8 mouse cellular contexts compared by ENCODE assay signal in genomic region chr2:145901861-145902260, GRCm38 (mm10). TPM values are rescaled to one million over a fixed set of nuclear protein-coding genes. Genes with fewer than 3 reads are reported as not detected.
A peak's percentile ranks its signal among the peaks of the same experiment; 100 is the strongest.
DNase-seq lines count a peak whose midpoint lies in the region; ATAC-seq and TF ChIP-seq lines count a peak whose summit lies in the region.

TSS of gene Naa20 (plus strand) at chr2:145902099.

- no peak for TF ChIP-seq CTCF in liver, embryonic 14.5 days (IDR thresholded peaks at IDR 0.05; ENCODE audit: low read depth)

- H3K36me3 ChIP-seq in ES-E14 (ENCODE audit: control insufficient read depth, insufficient read depth, low read length, poor library complexity, severe bottlenecking), result peaks cover 3% of the 10 kb centered on the region
- no peaks in the 10 kb centered on the region for H3K36me3 ChIP-seq in forebrain, embryonic 16.5 days (ENCODE audit: control insufficient read depth, insufficient read depth)
- H3K36me3 ChIP-seq in hindbrain, embryonic 12.5 days, result 0 out of 2 replicates have a peak, but pooled peaks cover under 1% of the 10 kb centered on the region
- H3K36me3 ChIP-seq in liver, embryonic 14.5 days (replicated peaks; ENCODE audit: control insufficient read depth, insufficient read depth, low read depth), result no peaks in the 10 kb centered on the region

- H3K9ac ChIP-seq in ES-E14 (ENCODE audit: insufficient read depth, low read depth, low read length, poor library complexity, severe bottlenecking), result no peak within 1 kb of the TSS
- H3K9ac ChIP-seq in forebrain, embryonic 16.5 days (replicated peaks; ENCODE audit: low read depth, low read length), result 0 out of 2 replicates have a peak within 1 kb of the TSS, but pooled peaks have one; percentile 29
- no peak within 1 kb of the TSS for H3K9ac ChIP-seq in hindbrain, embryonic 12.5 days
- H3K9ac ChIP-seq in liver, embryonic 14.5 days (replicated peaks), result peak within 1 kb of the TSS; percentile 92

- H3K27me3 ChIP-seq in forebrain, embryonic 16.5 days (replicated peaks; ENCODE audit: control insufficient read depth, insufficient read depth, low read length), result no peaks in the 10 kb centered on the region
- no peaks in the 10 kb centered on the region for H3K27me3 ChIP-seq in hindbrain, embryonic 12.5 days
- no peaks in the 10 kb centered on the region for H3K27me3 ChIP-seq in liver, embryonic 14.5 days (ENCODE audit: control insufficient read depth, insufficient read depth, low read length)

- peak within 1 kb of the TSS; percentile 51 for H3K4me2 ChIP-seq in forebrain, embryonic 16.5 days (ENCODE audit: low read length)
- peak within 1 kb of the TSS; percentile 63 for H3K4me2 ChIP-seq in hindbrain, embryonic 12.5 days (replicated peaks)
- H3K4me2 ChIP-seq in liver, embryonic 14.5 days (ENCODE audit: low read depth), result peak within 1 kb of the TSS; percentile 84

- no peaks in the 10 kb centered on the region for H3K9me3 ChIP-seq in ES-E14 (ENCODE audit: control insufficient read depth, insufficient read depth, low read depth, low read length)
- no peaks in the 10 kb centered on the region for H3K9me3 ChIP-seq in forebrain, embryonic 16.5 days (ENCODE audit: control insufficient read depth, low read length)
- H3K9me3 ChIP-seq in hindbrain, embryonic 12.5 days (replicated peaks), result no peaks in the 10 kb centered on the region
- H3K9me3 ChIP-seq in liver, embryonic 14.5 days (ENCODE audit: control insufficient read depth, low read length), result no peaks in the 10 kb centered on the region

- peak; percentile 56 for DNase-seq in cerebellum, adult 11-12 months
- no peak for DNase-seq in cerebellum, postnatal 25 days
- DNase-seq in ES-E14 (ENCODE audit: low read depth, low spot score), result no peak
- DNase-seq in liver, embryonic 14.5 days (ENCODE audit: low read depth in 3 of 3, low spot score in 3 of 3), result no peak
- DNase-seq in embryo, embryonic 10.5 days (ENCODE audit: low spot score), result no peak
- no peak for DNase-seq in kidney, adult 11 months

- no peak within 1 kb of the TSS; the same call in 1 of the 2 replicates for H3K27ac ChIP-seq in ES-E14 (ENCODE audit: insufficient read depth, low read depth, low read length, poor library complexity, severe bottlenecking)
- no peak within 1 kb of the TSS for H3K27ac ChIP-seq in forebrain, embryonic 16.5 days (ENCODE audit: low read length)
- no peak within 1 kb of the TSS for H3K27ac ChIP-seq in hindbrain, embryonic 12.5 days
- no peak within 1 kb of the TSS for H3K27ac ChIP-seq in liver, embryonic 14.5 days

- in situ Hi-C loops in ES-E14 (cut with MboI; ENCODE audit: low sequenced_read_pairs in 2 of 2, unreplicated experiment in 2 of 2), result no loop called here

- H3K4me3 ChIP-seq in ES-E14 (ENCODE audit: insufficient read depth in 1 of 2, low read depth in 1 of 2, low read length in 2 of 2, poor library complexity in 1 of 2, severe bottlenecking in 1 of 2), result peak within 1 kb of the TSS in 1 of 2 experiments; percentile 92; a peak in 2 of 4 replicates
- peak within 1 kb of the TSS; percentile 97 for H3K4me3 ChIP-seq in forebrain, embryonic 16.5 days (replicated peaks; ENCODE audit: low read length)
- H3K4me3 ChIP-seq in hindbrain, embryonic 12.5 days, result peak within 1 kb of the TSS; percentile 99
- peak within 1 kb of the TSS; percentile 96 to 97 for H3K4me3 ChIP-seq in liver, embryonic 14.5 days (ENCODE audit: insufficient read depth in 1 of 2, low read depth in 2 of 2, low read length in 2 of 2)

- H3K4me1 ChIP-seq in ES-E14 (ENCODE audit: control insufficient read depth in 2 of 2, insufficient read depth in 2 of 2, low read length in 2 of 2, poor library complexity in 1 of 2), result peaks cover 6 to 16% of the 10 kb centered on the region in 2 experiments; a peak in 3 of 4 replicates
- peaks cover 19% of the 10 kb centered on the region for H3K4me1 ChIP-seq in forebrain, embryonic 16.5 days (replicated peaks; ENCODE audit: control insufficient read depth, insufficient read depth, low read length)
- H3K4me1 ChIP-seq in hindbrain, embryonic 12.5 days, result peaks cover 16% of the 10 kb centered on the region
- peaks cover 3 to 10% of the 10 kb centered on the region in 2 experiments for H3K4me1 ChIP-seq in liver, embryonic 14.5 days (replicated peaks; ENCODE audit: control insufficient read depth in 2 of 2, insufficient read depth in 2 of 2, low read length in 1 of 2)

- WGBS in forebrain, embryonic 16.5 days, result 87% methylated on average over 6 of the region's 6 CpGs
- 88% methylated on average over 6 of the region's 6 CpGs for WGBS in hindbrain, embryonic 12.5 days
- WGBS in liver, embryonic 14.5 days (ENCODE audit: insufficient replicate concordance), result 68% methylated on average over 6 of the region's 6 CpGs

- no peak for TF ChIP-seq EP300 in liver, embryonic 14.5 days (IDR thresholded peaks at IDR 0.05; ENCODE audit: low read depth)

- ATAC-seq in forebrain, embryonic 16.5 days, result no peak
- no peak for ATAC-seq in hindbrain, embryonic 12.5 days (ENCODE audit: low FRiP score)
- no peak for ATAC-seq in liver, embryonic 14.5 days (ENCODE audit: insufficient read depth)

TF ChIP-seq in ES-E14, 5 proteins besides CTCF, POLR2A, EP300 and RAD21:
- TF ChIP-seq ZNF384 (IDR thresholded peaks at IDR 0.05; ENCODE audit: low read depth, low read length), result no peak
- TF ChIP-seq MAFK (IDR thresholded peaks at IDR 0.05; ENCODE audit: insufficient read depth, low read depth, low read length), result no peak
- TF ChIP-seq CHD2 (IDR thresholded peaks at IDR 0.05; ENCODE audit: low read depth, low read length), result no peak
- TF ChIP-seq HCFC1 (IDR thresholded peaks at IDR 0.05; ENCODE audit: borderline replicate concordance, insufficient read depth, low read length), result no peak
- TF ChIP-seq ZC3H11A (IDR thresholded peaks at IDR 0.05; ENCODE audit: borderline replicate concordance, low read depth, low read length), result no peak

RNA-seq across cellular contexts. Expression of gene Naa20, which starts in this region (rescaled TPM):
- 81.5 and 87.6 TPM in 2 replicates for total RNA-seq in ES-E14 (2012; rRNA removed)
- polyA plus RNA-seq in forebrain, embryonic 16.5 days (2015; fragmentation: Nextera tagmentation; extraction: Ambion mirVana), result 127 and 128 TPM in 2 replicates
- polyA plus RNA-seq in hindbrain, embryonic 12.5 days (2016; fragmentation: Nextera tagmentation; extraction: Ambion mirVana), result 115 and 125 TPM in 2 replicates
- 17.2 and 29.9 TPM in 2 replicates for polyA plus RNA-seq in liver, embryonic 14.5 days (2012; rRNA removed)
- polyA plus RNA-seq in liver, embryonic 14.5 days (2014; fragmentation: Nextera tagmentation; extraction: Ambion mirVana), result 70.2 and 73.7 TPM in 2 replicates

Comparison
In these comparisons a context has a peak if more than half of its experiments do, and no peak if none do; other contexts are left out.
1. H3K9ac ChIP-seq: peak in forebrain, embryonic 16.5 days (single experiment) and liver, embryonic 14.5 days (single experiment); none in ES-E14 (single experiment) and hindbrain, embryonic 12.5 days (single experiment).
2. Peak in every context shown above with its lines, with median percentiles within 50 percentile points of each other: H3K4me2 ChIP-seq.